Mouse (Mus musculus): ENCODE measurements around the gene Spint2. TPM values are rescaled to one million over a fixed set of nuclear protein-coding genes. Genes with fewer than 3 reads are reported as not detected.
"Not testable (repeated sequence)": the region's sequence is repeated elsewhere in the genome, so short reads cannot be mapped to it uniquely, and the experiment has no call there.

Gene Spint2
- total RNA-seq, 1 experiment from 2014 or later: 36.9 TPM

DNA sequence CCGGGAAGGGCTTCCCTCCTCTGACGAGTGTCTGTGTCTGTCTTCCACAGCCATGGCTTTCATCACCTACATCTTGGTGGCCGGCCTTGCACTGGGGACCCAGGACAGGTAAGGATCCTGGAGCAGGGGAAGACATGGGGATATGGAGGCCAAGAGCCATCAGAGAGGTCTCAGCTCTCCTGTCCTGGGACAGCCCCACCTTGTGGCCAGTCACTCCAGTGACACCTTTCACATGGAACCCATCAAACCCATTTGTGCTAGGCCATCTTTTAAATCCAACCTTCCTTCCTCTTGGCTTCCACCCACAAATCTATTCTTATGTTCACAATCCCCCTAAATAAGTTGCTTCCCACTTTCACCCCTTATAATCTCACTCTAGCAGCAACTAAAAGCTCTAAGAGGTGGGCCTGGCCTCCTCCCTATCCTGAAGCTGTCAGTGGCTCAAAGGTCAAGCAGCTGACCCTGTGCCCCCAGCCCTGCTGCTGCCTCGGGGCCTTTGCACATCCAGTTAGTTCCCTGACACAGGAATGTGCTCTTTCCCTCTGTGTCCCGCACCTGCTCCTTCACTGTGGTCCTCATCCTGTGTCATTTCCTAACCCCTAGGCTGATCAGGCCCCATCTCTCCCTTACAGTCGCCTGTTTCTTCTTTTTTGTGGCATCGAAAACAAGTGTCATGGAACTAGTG, 36.8 kb downstream of the Spint2 start:
- DNase-seq: peak; percentile 44

DNA sequence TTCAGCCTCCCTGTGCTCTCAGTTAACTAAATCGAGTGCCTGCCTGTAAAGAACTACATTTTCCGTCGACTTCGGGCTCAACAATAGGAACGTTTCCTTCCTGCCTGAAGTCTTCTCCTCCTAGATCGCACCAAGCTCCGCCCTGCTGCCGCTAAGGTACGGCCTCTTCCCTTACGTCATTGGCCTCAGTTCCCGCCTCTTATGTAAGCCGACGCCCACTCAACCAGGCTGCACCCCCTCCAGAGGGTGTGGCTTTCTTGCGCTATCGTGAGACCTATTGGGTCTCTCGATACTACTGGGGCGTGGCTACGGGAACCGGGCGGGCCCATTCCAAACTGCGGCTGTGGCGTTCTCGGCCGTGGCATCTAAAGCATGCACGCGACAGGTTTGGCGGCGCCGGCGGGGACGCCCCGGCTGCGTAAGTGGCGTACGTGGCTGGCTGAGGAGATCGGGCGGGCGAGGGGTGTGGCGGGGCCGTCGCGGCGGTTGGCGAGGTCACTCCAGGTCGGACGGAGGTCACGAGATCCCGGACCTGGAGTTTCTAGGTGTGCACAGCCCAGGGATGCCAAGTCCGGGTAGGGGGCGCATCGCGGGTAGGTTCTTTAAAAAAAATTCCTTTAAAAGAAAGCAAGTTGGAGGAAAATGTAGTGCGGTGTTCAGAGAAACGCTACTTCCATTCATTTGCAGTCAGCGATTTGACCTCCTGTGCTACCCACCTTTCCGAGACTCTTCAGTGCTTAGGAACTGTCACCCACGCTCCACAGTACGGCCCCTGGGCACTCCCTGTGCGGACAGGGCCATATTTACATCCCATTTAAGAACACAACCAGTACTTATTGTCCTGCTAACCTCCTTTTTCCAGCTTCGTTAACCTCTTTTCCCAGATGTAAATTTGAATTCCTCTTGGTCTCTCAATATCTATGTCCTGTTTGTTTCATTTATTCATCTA, 43.4 kb downstream of the Spint2 start, which contains the start of gene Yif1b:
Gene Yif1b (plus strand): TSS at position 311 of the 949 bp plus-strand sequence.
- peak; percentile 97 for DNase-seq

DNA sequence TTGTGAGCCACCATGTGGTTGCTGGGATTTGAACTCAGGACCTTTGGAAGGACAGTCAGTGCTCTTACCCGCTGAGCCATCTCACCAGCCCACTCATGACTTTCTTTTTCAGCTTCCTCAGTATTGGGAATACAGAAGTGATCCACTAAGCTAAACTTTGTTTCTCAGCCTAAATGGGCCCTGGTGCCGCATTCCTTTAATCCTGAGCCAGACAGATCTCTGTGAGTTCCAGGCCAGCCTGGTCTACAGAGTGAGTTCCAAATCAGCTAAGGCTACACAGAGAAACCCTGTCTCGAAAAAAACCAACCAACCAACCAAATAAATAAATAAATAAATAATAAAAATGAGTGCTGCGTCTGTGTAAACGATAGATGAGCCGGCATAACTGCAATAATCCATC, 44.1 kb downstream of the Spint2 start:
- DNase-seq: not testable (repeated sequence)

DNA sequence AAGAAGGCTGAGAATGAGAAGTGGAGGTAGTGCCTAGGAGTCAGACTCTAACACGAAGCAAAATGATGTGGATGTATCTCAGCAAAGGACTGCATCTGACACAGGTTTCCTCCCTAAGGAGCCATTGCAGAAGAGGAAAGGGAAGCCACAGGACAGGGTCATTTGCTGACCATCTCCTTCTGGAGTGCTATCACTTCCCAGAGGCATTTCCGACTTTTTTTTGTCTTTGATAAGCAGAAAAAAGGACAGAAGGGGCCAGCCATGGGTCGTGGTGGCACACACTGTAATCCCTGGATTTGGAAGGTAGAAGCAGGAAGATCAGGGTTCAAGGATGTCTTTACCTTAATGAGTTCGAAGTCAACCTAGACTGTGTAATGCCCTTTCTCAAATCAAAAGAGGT, 45.1 kb downstream of the Spint2 start:
- no peak for DNase-seq

DNA sequence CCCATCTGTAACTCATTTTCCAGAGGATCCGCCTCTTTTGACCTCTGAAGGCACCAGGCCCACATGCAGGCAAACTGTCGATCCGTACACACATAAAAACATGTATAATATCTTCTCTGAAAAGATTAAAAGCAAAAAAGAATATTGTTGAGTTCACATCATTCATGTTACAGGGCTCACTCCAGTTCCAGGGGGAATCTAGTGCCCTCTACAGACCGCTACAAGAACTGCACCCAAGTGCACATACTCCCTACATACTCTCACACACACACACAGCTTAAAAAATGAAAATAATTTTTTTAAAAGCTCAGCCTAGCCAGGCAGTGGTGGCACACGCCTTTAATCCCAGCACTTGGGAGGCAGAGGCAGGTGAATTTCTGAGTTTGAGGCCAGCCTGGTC, 47.1 kb downstream of the Spint2 start:
- DNase-seq: no peak

DNA sequence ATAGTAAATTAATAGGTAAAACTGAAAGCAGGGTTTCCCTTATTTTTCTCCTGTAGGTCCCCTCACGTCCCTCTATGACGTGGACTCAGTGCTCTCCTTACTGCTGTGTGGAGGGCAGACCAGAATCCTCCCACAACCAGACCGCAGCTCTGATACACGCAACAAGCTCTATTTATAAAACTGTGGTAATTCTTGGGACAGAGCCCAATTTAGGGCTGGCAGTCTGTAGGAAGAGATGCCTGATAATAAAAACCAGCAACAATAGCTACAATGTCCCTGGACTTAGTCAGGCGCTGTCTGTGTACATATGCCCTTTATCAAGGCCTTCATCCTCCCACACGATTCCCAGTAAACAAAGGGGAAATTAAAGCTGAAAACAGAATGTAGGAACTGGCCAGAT, 48.0 kb downstream of the Spint2 start:
- no peak for DNase-seq

DNA sequence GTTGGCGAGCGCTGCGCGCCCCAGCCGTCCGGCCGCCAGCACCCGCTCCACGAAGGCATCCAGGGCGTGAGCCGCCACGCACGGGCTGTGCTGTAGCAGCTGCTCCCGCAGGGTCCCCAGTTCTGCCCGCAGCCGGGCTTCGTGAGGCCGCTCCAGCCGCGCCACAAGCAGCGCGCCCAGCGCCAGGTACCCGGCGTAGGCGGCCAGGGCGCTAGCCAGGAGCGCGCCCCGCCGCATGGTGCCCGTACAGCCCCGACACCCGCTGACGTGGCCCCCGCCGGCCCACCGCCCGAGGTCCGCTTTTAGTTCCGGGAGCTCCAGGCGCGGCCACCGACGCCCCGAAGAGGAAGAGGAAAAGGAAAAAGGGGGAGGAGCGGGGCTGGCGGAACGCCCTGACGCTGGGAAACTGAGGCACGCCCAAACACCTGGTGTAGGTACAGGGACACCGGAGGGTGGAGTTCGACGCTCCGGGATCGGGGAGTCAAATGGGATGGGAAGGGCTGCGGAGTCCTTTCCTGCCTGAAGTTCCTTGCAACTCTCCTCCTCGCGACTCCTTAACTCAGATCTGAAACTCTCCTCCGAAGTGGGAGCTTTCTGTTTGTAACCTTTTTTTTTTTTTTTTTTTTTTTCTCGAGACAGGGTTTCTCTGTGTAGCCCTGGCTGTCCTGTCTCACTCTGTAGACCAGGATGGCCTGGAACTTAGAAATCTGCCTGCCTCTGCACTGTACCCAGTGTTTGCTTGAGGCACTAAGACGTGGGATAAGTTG, 49.3 kb downstream of the Spint2 start, which contains the start of gene Kcnk6:
Gene Kcnk6 (minus strand): TSS at position 269 of the 767 bp plus-strand sequence.
- DNase-seq: peak; percentile 28

DNA sequence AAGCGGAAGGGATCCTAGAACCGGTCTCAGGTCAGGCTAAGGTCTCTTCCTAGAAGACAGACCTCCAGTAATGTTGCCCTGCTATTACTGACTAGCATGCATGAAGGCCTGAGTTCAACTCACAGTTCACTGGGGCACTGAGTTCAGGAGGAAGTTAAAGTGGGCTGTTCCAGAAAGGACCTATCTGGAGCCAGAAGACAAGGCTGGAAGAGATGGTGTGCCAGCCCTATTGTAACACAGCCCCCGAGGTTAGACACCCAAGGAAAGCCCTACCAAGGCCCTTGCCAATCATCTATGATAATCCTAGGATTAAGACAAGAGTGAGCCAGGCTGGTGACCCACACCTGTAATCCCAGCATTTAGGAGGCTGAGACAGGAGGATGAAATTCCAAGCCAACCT, 50.2 kb downstream of the Spint2 start:
- DNase-seq: no peak

DNA sequence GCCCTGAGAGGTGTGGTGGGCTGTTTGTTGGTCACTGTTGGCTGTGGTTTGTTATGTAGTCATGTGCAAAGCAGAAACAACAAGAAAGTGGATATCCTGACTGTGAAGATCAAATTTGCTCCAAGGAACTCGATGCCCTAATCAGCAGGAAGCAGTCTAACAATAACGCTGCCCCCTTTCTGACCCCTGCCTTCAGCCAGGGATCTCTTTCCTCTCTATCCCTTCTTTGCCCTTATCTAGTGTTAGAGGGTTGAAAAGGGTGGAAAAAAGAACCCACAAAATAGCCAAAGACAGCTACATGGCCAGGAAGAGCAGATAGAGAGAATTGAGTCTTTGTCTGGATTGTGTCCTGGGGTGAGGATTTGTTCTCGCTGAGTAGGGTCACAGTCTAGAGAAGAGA, 51.2 kb downstream of the Spint2 start:
- DNase-seq: no peak

DNA sequence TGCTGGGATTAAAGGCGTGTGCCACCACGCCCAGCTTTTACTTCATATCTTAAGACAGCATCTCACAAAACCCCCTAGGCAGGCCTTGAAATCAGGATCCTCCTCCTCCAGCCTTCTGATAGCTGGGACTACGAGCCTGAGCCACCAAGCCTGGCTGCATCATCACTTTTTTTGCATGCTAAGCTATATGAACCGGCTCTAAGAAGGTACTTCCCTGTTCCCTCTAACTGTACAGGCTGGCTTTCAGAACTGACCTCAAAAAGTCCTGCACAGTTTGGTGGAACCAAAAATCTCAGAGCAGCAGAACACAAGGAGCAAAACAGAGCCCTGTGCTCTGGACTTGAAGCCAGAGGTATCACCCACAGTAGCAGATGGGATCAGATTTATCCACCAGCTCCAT, 53.5 kb downstream of the Spint2 start:
- no peak for DNase-seq

DNA sequence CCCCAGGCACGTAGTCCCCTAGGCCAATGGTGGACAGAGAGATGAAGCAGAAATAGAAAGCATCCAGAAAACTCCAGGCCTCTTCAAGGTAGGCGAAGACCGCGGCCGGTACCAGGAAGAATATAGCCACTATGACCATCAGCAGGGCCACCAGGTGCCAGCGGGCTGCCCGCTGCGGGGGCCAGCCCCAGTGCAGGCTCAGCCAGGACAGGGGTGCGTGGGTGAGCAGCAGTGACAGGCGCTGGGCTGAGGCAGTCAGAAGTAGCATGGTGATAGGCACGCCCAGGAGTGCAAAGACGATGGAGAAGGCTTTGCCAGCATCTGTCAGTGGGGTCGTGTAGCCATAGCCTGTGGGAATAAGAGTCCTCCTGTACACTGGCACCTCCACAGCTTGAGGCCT, 56.2 kb downstream of the Spint2 start:
- DNase-seq: no peak

DNA sequence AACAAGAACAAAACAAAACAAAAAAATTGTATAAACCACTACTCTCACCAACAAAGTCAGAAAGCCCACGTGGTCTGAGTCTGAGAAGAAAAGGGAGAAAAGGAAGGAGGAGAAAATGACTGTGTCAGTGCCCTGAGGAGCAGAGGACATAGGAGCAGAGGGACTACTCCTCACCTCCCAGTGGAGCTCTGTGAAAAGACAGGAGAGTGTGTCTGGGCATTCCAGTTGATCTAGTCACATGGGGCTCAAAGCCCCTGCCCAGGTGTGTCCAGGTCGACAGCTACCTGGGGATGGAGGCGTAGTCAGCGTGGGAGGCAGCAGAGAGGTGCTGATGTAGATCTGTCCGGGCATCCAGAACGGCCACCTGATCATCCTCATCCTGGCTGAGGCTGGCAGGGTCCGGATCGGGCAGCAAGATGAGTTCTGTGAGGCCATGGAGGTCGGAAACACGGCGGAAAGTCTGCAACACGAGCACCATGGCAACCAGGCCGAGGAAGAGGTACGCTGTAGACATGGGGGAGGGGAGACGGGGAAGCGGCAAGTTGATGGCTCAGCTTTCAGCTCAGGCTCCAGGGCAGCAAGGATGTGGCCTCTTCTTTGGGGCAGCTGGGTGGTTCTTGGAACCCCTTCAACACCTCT, 56.8 kb downstream of the Spint2 start:
- no peak for DNase-seq

DNA sequence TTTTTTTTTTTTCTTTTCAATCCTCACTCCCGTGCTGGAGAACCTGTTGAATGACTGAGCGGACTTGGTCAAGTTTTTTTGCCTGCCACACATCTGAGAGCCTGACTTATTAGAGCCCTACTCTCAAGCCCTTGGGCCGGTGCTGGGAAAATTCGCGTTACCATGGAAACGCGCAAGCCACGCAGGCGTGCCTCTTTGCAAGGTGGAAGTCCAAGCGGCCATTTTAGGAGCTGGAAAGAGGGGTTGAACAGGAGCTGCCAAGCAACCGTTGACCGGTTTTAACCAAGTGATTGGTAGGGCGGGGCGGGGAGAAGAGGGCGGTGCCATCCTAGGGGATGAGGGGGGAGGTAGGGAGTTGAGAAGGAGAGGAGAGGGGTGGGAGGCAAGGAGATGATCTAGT, 66.9 kb downstream of the Spint2 start:
- DNase-seq: no peak

DNA sequence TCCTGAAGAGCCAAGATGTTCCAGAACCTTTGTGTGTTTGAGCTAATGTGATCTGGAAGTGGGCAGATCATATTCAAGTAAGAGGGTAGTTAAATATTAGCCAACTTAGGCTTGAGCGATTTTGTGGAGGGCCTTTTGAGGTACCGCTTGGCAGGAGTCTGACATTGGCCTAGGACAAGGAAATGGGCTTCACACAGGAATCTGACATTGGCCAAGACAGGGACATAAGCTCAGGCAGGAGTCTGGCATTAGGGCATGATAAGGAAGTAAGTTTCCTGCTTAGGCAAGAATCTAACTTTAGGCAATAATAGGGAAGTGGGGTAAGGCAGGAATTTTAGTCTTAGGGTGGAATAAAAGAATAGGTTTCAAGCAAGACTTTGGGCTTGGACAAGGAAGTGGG, 67.5 kb downstream of the Spint2 start:
- no peak for DNase-seq

DNA sequence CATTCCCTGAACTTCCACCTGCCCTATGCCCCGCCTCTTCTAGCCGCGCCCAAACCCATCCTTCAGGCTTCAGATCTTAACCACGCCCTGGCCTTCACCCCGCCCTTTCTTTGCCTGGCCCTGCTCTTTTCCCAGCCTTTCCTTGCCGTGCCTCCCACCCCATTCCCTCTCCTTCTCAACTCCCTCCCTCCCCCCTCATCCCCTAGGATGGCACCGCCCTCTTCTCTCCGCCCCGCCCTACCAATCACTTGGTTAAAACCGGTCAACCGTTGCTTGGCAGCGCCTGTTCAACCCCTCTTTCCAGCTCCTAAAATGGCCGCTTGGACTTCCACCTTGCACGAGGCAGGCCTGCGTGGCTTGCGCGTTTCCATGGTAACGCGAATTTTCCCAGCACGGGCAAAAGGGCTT, 68.0 kb downstream of the Spint2 start, which contains the start of gene Catsperg1:
Gene Catsperg1 (minus strand): TSS at position 361 of the 408 bp plus-strand sequence.
- DNase-seq: no peak

DNA sequence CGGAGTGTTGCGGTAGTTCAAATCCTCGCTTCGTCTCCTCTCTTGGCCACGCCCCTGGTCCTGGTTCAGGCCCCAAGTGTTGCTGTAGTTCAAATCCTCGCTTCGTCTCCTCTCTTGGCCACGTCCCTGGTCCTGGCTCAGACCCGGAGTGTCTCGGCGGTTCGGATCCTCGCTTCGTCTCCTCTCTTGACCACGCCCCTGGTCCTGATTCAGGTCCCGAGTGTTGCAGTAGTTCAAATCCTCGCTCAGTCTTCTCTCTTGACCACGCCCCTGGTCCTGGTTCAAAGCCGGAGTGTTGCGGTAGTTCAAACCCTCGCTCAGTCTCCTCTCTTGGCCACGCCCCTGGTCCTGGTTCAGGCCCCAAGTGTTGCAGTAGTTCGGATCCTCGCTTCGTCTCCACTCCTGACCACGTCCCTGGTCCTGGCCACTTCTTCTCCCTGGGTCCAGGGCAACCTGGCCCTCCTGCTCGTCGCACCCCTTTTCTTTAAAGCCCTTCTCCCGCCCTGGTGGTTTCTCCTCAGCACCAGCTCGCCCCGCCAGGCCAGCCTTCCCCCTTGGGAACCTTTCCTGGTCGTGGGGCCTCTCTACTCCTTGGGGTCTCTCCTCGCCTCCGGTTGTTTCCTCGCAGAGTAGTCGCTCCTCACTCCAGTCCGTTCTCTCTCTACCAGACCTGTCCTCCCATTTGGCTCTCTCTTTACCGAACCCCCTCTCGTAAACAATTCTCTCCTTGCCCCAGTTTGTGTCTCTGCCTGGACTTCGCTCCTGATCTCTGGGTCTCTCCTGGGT, 68.7 kb downstream of the Spint2 start:
- not testable (repeated sequence) for DNase-seq

DNA sequence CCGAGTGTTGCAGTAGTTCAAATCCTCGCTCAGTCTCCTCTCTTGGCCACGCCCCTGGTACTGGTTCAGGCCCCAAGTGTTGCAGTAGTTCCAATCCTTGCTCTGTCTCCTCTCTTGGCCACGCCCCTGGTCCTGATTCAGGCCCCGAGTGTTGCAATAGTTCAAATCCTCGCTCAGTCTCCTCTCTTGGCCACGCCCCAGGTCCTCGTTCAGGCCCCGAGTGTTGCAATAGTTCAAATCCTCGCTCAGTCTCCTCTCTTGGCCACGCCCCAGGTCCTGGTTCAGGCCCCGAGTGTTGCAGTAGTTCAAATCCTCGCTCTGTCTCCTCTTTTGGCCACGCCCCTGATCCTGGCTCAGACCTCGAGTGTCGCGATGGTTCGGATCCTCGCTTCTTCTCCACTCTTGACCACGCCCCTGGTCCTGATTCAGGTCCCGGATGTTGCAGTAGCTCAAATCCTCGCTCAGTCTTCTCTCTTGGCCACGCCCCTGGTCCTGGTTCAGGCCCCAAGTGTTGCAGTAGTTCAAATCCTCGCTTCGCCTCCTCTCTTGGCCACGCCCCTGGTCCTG, 69.4 kb downstream of the Spint2 start:
- DNase-seq: no peak

DNA sequence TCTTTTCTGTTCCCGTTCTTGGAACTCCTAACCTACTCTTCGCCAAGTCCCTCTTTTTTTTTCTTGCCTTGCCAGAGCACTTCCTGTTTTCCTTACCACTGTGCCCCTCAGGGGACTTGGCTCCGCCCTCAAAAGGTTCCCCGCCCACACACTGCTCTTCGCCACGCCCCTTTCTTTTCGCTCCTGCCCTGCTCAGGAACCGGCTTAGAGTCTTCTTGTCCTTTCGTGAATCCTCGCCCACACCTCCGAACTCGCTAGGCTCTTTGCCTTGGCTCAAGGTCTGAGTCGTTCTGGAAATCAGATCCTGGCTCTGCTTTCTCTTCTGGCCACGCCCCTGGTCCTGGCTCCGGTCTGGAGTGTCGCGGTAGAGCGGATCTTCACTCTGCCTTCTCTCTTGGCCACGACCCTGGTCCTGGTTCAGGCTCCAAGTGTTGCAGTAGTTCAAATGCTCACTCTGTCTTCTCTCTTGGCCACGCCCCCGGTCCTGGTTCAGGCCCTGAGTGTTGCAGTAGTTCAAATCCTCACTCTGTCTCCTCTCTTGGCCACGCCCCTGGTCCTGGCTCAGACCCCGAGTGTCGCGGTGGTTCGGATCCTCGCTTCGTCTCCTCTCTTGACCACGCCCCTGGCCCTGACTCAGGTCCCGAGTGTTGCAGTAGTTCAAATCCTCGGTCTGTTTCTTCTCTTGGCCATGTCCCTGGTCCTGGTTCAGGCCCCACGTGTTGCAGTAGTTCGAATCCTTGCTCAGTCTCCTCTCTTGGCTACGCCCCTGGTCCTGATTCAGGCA, 70.1 kb downstream of the Spint2 start:
- DNase-seq: peak; percentile 71

DNA sequence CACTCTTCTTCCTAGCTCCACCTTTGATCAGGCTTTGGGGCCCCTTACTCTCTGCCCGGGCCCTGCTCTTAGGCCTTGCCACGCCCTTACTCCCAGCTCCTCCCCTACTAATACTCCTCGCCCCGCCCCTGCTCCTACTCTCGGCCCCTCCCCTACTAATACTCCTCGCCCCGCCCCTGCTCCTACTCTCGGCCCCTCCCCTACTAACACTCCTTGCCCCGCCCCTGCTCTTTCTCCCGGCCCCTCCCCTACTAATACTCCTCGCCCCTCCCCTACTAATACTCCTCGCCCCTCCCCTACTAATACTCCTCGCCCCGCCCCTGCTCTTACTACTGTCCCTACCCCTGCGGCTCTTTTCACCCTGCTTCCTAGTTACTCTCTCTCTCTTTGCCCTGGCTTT, 70.7 kb downstream of the Spint2 start:
- DNase-seq: peak; percentile 29

Measured in adrenal gland, postnatal 25 days (tissue).